Mouse (Mus musculus) WW6 (cell line): Measurements from ENCODE around the gene Gm8212.
"Not testable (repeated sequence)": the region's sequence is repeated elsewhere in the genome, so short reads cannot be mapped to it uniquely, and the experiment has no call there.

Experiments used
- DNase-seq: peaks from one replicate; pipeline ENCODE4 v3.0.0-alpha.2; 2013; ENCODE audit warnings: low read depth, low spot score

Gene Gm8212

DNA sequence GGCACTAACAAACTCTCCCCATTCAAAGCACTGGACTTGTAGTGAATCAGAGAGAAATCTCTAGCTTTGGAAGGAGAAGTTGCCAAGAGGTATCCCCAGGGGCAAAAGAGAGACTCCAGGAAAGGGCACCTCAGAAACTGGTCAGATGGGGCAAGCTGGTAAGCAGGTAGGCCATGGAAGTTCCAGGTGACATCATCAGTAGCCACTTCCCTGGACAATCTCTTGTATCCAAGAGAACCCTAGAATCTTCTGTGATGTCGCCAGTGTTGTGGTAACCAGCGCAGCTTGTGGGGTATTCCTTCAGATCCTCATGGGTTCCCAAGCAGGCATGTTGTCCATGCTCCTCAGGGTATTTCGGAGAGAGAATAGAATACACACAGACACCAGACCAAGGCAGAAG is at the start of gene Gm8212:
Gm8212 (plus strand) TSS at position 301 of the 400 bp plus-strand sequence.
- not testable (repeated sequence) for DNase-seq

DNA sequence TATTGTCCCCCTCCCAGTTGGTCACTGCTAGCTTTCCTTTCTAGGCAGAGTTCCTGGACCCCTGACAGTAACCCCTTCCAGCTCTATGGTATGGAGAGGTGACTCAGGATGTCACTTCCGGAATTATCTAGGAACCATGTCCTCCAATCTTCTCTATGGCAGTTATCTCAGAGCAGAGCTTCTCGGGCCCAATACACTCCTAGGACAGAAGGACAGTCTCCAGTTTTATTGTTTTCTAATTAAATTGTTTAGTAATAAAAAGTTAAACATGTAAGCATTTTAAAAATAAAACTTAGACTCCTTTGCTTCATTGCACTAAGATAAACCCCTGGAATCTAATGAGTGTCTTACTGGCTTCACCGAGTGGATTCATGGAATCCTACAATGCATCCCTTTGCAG is 15.7 kb downstream of the Gm8212 start, which contains the start of gene 4930503E14Rik:
4930503E14Rik (minus strand) TSS at position 101 of the 400 bp plus-strand sequence.
- DNase-seq: not testable (repeated sequence)

DNA sequence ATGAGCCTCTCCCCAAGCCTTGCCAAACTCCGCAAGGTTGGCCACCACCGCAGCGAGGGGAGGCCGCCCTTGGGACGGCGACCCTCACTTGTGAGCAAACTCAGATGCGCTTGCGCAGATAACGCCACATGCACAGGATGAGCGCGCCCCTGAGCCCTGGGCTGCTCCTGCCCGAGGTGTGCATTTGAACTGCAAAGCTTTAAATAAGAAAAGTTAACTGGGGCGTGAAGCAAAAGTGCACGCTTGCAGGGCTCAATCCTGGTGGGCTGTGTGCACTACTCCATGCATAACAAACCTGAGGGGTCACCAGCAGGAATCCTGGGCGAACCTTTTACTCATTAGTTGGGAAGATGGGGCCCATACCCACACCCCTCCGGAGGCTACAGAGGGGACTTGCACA is 50.6 kb downstream of the Gm8212 start:
- no peak for DNase-seq
